Mouse (Mus musculus) left cerebral cortex, postnatal 25 days (tissue): ENCODE measurements around the gene Tnrc6b. TPM values are rescaled to one million over a fixed set of nuclear protein-coding genes. Genes with fewer than 3 reads are reported as not detected.
"Not testable (repeated sequence)": the region's sequence is repeated elsewhere in the genome, so short reads cannot be mapped to it uniquely, and the experiment has no call there.

Experiments
- DNase-seq, 2 experiments: peaks; one replicate each; pipeline ENCODE4 v3.0.0; 2022; ENCODE audit warnings: low spot score in 2 of 2, mixed read lengths in 1 of 2
- intact Hi-C: fragments of 180-260 bp; cut with DNase I; formaldehyde crosslinking; loops from one replicate; pipeline ENCODE4 v1.15.1; 2025
- total RNA-seq, 2 experiments: library from RNA; stranded (reverse); gene quantifications; 2 replicates each; pipeline ENCODE4 v1.2.3; 2021

Gene Tnrc6b
- total RNA-seq, 2 experiments from 2014 or later, result 110 to 131 TPM

DNA sequence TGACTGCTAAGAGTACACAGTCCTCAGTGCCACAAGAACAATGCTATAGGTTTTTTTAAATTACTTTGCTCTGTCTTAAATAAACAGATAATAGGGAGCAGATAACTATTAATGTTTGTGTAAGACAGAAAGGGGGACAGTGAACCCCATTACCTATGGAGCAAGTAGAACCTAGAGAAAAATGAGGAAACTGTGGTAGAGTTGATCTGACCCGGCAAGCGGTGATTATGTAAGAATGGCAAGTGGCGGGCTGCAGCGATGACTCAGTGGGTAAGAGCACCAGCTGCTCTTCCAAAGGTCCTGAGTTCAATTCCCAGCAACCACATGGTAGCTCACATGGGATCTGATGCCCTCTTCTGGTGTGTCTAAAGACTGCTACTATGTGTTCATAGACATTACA lies 101.7 kb downstream of the Tnrc6b start:
- no peak for DNase-seq
- intact Hi-C loops, result no loop called here

- intact Hi-C loops, result no loop called here
- no peak for DNase-seq
These were observed 103.7 kb downstream of the Tnrc6b start for GRCm38 (mm10) chr15:80814792-80815191.

DNA sequence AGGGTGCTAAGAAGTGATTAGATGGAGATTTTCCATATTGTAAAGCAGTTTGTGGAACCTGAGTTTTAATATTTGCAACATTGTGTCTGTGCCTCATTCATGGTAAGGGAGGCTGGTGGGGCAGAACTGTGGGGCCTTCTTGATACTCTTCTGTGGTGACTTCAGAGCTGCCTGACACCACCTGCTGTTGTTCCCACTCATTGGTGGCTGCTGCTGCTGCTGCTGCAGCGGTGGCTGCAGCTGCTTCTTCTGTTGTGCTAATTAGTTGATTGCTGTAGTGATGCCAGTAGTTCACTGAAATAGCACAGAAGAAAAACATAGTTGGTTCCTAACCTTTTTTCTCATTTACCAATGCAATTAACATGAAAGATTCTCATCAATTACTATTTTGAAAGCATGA lies 111.2 kb downstream of the Tnrc6b start:
- no peak for DNase-seq
- intact Hi-C loops, result no loop called here

GRCm38 (mm10) chr15:80831170-80831569 lies 120.1 kb downstream of the Tnrc6b start:
- no peak for DNase-seq
- intact Hi-C loops, result no loop called here

GRCm38 (mm10) chr15:80832808-80833207 lies 121.7 kb downstream of the Tnrc6b start:
- DNase-seq, result no peak
- intact Hi-C loops, result no loop called here

DNA sequence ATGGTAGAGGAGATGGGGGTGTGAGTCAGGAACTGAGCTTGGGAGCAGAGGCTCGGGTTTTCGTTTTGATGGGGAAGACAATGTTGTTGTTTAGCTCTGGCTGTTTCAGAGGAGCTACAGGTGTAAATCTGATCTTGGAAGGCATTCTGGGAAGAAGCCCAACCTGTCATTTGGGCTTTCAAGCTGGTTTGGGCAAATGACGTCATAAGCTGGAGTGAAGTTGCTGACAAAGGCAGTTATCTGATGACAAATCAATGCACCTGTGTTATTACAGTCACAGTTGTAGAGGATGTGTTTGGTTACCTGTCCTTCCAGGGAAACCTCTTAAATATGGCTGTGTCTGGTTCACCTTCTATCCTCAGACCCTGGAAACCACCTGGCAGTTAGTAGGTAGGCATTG lies 125.1 kb downstream of the Tnrc6b start:
- intact Hi-C loops, result no loop called here
- no peak for DNase-seq

GRCm38 (mm10) chr15:80838836-80839235 lies 127.7 kb downstream of the Tnrc6b start:
- intact Hi-C loops, result no loop called here

DNA sequence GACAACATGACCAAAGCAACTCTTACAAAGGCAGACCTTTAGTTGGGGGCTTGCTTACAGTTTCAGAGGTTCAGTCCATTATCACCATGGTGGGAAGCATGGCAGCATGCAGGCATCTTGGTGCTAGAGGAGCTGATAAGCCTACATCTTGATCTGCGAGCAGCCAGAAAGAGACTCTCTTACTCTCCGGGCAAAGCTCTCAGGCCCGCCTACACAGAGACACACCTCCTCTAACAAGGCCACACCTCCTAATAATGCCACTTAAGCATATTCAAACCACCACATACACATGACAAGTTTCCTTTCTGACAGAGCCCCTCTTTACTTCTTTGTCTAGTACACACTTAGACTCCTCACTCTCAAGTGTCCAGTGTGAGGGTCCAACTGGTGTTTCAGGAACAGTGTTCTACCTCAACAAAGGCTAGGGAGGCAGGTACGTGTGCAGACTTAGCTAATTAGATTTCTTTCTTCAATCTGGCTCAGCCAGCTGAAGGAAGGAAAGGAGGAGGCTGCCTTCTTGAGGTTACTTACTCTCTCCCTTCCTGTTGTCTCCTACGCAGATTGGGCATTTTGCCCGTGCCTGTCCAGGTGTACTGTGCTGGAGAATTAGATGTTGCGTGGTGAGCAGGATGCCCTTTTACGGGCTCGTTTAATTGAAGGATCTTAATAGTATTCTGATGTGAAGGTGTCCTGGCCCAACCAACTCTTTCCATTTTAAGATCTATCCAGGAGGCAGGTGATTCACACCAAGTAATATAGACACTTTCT lies 128.7 kb downstream of the Tnrc6b start:
- intact Hi-C loops, result no loop called here
- DNase-seq, result no peak

More at GRCm38 (mm10) chr15:80838836-80839235, 127.7 kb downstream of the Tnrc6b start:
- no peak for DNase-seq

DNA sequence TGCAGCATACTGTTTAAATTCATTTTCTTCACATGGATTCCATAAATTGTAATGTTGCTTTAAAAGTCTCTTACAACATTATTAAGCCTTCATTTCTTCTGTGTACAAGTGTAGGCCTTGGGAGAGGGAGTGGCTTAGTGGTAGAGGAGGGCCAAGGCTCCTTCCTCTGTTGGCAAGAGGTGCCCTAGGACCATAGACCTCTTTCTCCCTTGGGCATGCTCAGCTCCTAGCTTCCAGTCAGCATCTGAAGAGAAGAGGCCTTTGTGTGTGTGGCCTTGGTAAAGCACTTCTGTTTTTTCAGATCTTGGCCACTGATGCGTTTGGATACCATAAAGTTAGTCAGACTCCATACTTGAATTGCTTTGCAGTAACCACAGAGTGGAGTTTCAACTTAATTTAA lies 133.1 kb downstream of the Tnrc6b start:
- intact Hi-C loops, result no loop called here
- no peak for DNase-seq

DNA sequence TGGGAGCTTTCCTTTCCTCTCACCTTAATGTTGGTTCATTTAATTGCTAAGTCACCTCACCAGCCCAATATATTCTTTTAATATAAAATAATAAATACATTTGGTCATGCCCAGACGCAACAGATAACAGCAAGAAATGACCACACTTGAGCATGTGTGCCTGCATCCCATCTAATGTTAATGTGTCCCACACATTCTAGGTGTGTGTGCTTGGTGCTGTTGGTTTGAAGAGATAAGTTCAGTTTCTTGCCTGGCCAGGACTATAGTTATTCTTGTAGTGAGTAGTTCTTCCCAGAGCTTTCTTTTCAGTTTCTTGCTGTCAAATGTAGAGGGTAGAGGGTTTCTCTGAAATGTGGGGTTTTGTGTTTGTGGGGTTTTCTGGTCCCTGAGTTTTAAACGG lies 133.8 kb downstream of the Tnrc6b start:
- DNase-seq, result no peak
- intact Hi-C loops, result no loop called here

GRCm38 (mm10) chr15:80850004-80850403 lies 138.9 kb downstream of the Tnrc6b start:
- peak in 1 of 2 experiments; percentile 31 for DNase-seq
- intact Hi-C loops, result no loop called here

GRCm38 (mm10) chr15:80850682-80851475 lies 139.8 kb downstream of the Tnrc6b start:
- peak in 1 of 2 experiments; percentile 26 for DNase-seq
- intact Hi-C loops, result no loop called here

GRCm38 (mm10) chr15:80852122-80852521 lies 141.0 kb downstream of the Tnrc6b start:
- no peak for DNase-seq
- intact Hi-C loops, result no loop called here

- intact Hi-C loops, result not testable (repeated sequence)
These were observed 141.4 kb downstream of the Tnrc6b start for GRCm38 (mm10) chr15:80852527-80852926.

GRCm38 (mm10) chr15:80859366-80859765 lies 148.3 kb downstream of the Tnrc6b start:
- intact Hi-C loops, result no loop called here
- no peak for DNase-seq

More at GRCm38 (mm10) chr15:80852527-80852926, 141.4 kb downstream of the Tnrc6b start:
- DNase-seq, result not testable (repeated sequence)

- intact Hi-C loops, result no loop called here
- DNase-seq, result no peak
These were observed 150.2 kb downstream of the Tnrc6b start for GRCm38 (mm10) chr15:80861302-80861701.

DNA sequence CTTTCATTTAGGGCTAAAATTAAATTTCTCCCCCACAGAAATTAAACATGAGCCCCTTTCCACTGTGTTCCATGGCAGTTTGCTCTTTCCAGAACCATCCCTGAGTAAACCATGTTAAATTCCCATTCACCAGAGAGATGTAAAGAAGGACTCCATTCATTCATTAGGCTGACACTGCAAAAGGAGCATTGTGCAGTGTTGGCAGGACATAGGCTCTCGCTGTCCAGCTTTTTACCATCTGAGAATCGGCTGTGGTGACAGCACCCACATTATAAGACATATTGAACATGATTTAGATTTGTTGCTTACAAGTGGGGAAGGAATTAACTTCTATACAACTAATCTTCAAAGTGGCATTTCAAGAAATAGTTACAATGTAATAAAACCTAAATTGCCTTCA lies 150.9 kb downstream of the Tnrc6b start:
- DNase-seq, result no peak
- intact Hi-C loops, result no loop called here

DNA sequence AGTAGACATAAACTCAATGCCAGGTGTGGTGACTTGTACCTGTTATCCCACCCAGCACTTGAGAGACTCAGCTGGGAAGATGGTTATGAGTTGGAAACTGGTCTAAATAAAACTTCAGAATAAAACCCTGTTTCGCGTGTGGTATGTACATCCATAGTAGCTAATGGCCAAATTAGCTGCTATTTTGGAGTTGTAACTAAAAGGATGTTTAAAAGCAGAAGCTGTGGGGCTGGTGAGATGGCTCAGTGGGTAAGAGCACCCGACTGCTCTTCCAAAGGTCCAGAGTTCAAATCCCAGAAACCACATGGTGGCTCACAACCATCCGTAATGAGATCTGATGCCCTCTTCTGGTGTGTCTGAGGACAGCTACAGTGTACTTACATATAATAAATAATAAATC lies 157.5 kb downstream of the Tnrc6b start:
- DNase-seq, intact Hi-C loops: not testable (repeated sequence)

- intact Hi-C loops, result no loop called here
- DNase-seq, result no peak
These were observed 163.6 kb downstream of the Tnrc6b start for GRCm38 (mm10) chr15:80874726-80875125.

GRCm38 (mm10) chr15:80876231-80876630 lies 165.1 kb downstream of the Tnrc6b start:
- intact Hi-C loops, result no loop called here
- DNase-seq, result peak in 1 of 2 experiments; percentile 24

GRCm38 (mm10) chr15:80884095-80884494 lies 173.0 kb downstream of the Tnrc6b start:
- intact Hi-C loops, result loop anchor here (2.0 kb wide), 1 partner anchor 177 kb away; no protein-coding TSS in a partner anchor

More at GRCm38 (mm10) chr15:80884095-80884494, 173.0 kb downstream of the Tnrc6b start:
- DNase-seq, result peak in 1 of 2 experiments; percentile 67
